Mouse (Mus musculus) brain, embryonic 14.5 days (tissue): ENCODE data around the gene Zdhhc14.

ENCODE experiments used
- CTCF ChIP-seq: fragments of 200-500 bp; IDR thresholded peaks from 2 replicates; pipeline ENCODE4 v1.5.1; 2012; ENCODE audit warnings: inconsistent platforms, mild to moderate bottlenecking, moderate library complexity, borderline replicate concordance; ENCODE audit not compliant: insufficient read depth, insufficient read length; ENCODE audit errors: extremely low read depth
- POLR2A ChIP-seq: fragments of 200-500 bp; IDR thresholded peaks from 2 replicates; pipeline ENCODE4 v1.6.1; 2012; ENCODE audit warnings: mild to moderate bottlenecking, inconsistent platforms, borderline replicate concordance; ENCODE audit not compliant: poor library complexity, insufficient read depth, insufficient read length, severe bottlenecking; ENCODE audit errors: extremely low read depth

- no peak for TF ChIP-seq CTCF
- TF ChIP-seq POLR2A: no peak
These were observed 263.7 kb downstream of the Zdhhc14 start for GRCm38 (mm10) chr17:5756065-5756464.
